Mouse (Mus musculus) CH12.LX (cell line): ENCODE results near the gene 1500015O10Rik.

ENCODE experiments used
- CTCF ChIP-seq, 2 experiments: IDR thresholded peaks in 1 of 2; conservative IDR thresholded peaks in 1 of 2; 2 replicates each; pipeline ENCODE4 v1.5.1; 2011 to 2012; ENCODE audit warnings: low read depth in 2 of 2, low read length in 2 of 2, improper control_type of control experiment in 1 of 2, inconsistent platforms in 1 of 2, mild to moderate bottlenecking in 1 of 2, moderate library complexity in 1 of 2
- E2F4 ChIP-seq: IDR thresholded peaks from 2 replicates; pipeline ENCODE4 v1.6.1; 2011; ENCODE audit warnings: low read depth, low read length, improper control_type of control experiment; ENCODE audit not compliant: insufficient replicate concordance
- EP300 ChIP-seq: IDR thresholded peaks from 2 replicates; pipeline ENCODE4 v1.6.1; 2011; ENCODE audit warnings: low read length, improper control_type of control experiment
- ETS1 ChIP-seq: conservative IDR thresholded peaks from 2 replicates; pipeline ENCODE4 v1.6.1; 2012; ENCODE audit warnings: low read depth, mild to moderate bottlenecking, inconsistent platforms, low read length, improper control_type of control experiment, moderate library complexity
- GABPA ChIP-seq: IDR thresholded peaks from 2 replicates; pipeline ENCODE4 v1.6.1; 2012; ENCODE audit warnings: low read depth, low read length, improper control_type of control experiment, inconsistent platforms; ENCODE audit not compliant: insufficient replicate concordance
- HCFC1 ChIP-seq: IDR thresholded peaks from 2 replicates; pipeline ENCODE4 v1.6.1; 2012; ENCODE audit warnings: low read depth, mild to moderate bottlenecking, inconsistent platforms, low read length, improper control_type of control experiment
- MAFK ChIP-seq: IDR thresholded peaks from 2 replicates; pipeline ENCODE4 v1.6.1; 2011; ENCODE audit warnings: low read length, improper control_type of control experiment; ENCODE audit not compliant: insufficient replicate concordance
- MAZ ChIP-seq: IDR thresholded peaks from 2 replicates; pipeline ENCODE4 v1.6.1; 2012; ENCODE audit warnings: low read depth, mild to moderate bottlenecking, inconsistent platforms, low read length, improper control_type of control experiment, moderate library complexity
- NRF1 ChIP-seq: IDR thresholded peaks from 2 replicates; pipeline ENCODE4 v1.6.1; 2014; ENCODE audit warnings: low read depth, mild to moderate bottlenecking, inconsistent platforms, low read length, improper control_type of control experiment, moderate library complexity
- POLR2A ChIP-seq: IDR thresholded peaks from 2 replicates; pipeline ENCODE4 v1.6.1; 2011; ENCODE audit warnings: low read depth, mild to moderate bottlenecking, improper control_type of control experiment, low read length
- USF1 ChIP-seq: IDR thresholded peaks from 2 replicates; pipeline ENCODE4 v1.6.1; 2014; ENCODE audit warnings: low read depth, mild to moderate bottlenecking, inconsistent platforms, low read length, improper control_type of control experiment
- ZC3H11A ChIP-seq: IDR thresholded peaks from 2 replicates; pipeline ENCODE4 v1.6.1; 2012; ENCODE audit warnings: low read depth, mild to moderate bottlenecking, inconsistent platforms, low read length, improper control_type of control experiment

GRCm38 (mm10) chr1:43689983-43690382 lies 40.4 kb upstream of the 1500015O10Rik start:
- no peak for TF ChIP-seq CTCF (conservative IDR thresholded peaks at IDR 0.05 in 1 of 2, IDR thresholded peaks at IDR 0.05 in 1 of 2; ENCODE audit: low read depth in 2 of 2, low read length in 2 of 2)
- TF ChIP-seq POLR2A, result no peak
- TF ChIP-seq NRF1, result no peak
- no peak for TF ChIP-seq MAZ
- TF ChIP-seq ZC3H11A, result peak; percentile 8; the same call in 1 of the 2 replicates
- TF ChIP-seq USF1, result no peak
- peak; percentile 69 for TF ChIP-seq MAFK
- peak; percentile 98 for TF ChIP-seq EP300
- peak; percentile 93 for TF ChIP-seq ETS1
- TF ChIP-seq HCFC1, result peak; percentile 61
- no peak for TF ChIP-seq GABPA
- TF ChIP-seq E2F4, result no peak
